Mouse (Mus musculus): Measurements from ENCODE around the gene Rps27rt. TPM values are rescaled to one million over a fixed set of nuclear protein-coding genes. Genes with fewer than 3 reads are reported as not detected.
"Not testable (repeated sequence)": the region's sequence is repeated elsewhere in the genome, so short reads cannot be mapped to it uniquely, and the experiment has no call there.

Rps27rt gene
- polyA plus RNA-seq, 1 experiment from 2014 or later = 297 TPM

DNA sequence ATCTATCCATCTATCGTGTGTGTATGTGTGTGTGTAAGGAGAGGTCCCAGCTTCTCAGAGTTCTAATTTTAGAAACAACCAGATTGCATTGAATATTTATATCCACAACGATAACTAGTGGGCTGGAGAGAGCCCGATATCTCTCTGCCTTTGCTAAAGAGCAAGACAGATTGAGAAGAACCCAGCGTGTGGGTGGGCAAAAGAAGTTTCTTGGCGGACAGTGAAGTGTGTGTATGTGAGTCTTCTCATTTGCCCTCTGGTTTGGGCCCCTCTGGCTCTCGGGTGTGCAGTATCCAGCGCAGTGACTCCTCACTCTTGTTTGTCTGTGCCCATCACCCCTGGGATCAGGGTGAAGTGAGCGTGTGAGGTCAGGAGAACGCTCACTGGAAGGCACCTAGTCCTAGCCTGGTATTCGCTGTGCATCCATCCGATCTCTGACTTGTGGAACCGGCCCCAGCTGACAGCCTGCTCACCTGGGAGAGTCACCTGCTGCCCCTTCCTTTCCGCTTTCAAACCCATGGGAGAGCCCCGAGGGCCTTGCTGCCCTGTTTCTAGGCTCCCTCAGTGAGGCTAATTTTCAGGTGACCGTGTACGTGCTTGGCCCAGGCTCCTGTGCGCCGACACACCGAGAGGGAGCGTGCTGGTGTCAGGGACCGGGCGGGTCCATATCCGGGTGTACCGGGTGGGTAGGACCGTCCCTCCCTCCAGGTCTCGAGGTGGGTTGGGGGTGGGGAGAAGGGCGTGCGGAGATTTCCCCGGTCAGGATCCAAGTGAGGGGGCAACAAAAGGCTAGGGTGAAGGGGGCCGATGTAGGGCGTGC is 4.9 kb downstream of the Rps27rt start:
- peak; percentile 20 for ATAC-seq (replicated peaks; ENCODE audit: insufficient number of reproducible peaks, low FRiP score, low TSS enrichment)
- peak overlapping the region; percentile 79 for H3K27ac ChIP-seq (ENCODE audit: low read depth, low read length)
- no peaks in the 10 kb centered on the region for H3K9me3 ChIP-seq (replicated peaks; ENCODE audit: control insufficient read depth, low read length)
- H3K9ac ChIP-seq (ENCODE audit: low read depth, low read length) = peak overlapping the region; percentile 85
- H3K27me3 ChIP-seq (ENCODE audit: control insufficient read depth, insufficient read depth, low read length) = peaks cover 7% of the 10 kb centered on the region; the same call in 1 of the 2 replicates
- H3K36me3 ChIP-seq (ENCODE audit: control insufficient read depth, insufficient read depth, low read length) = no peaks in the 10 kb centered on the region
- peak overlapping the region; percentile 80 for H3K4me3 ChIP-seq (ENCODE audit: low read depth, low read length)
- H3K4me1 ChIP-seq (ENCODE audit: control insufficient read depth, insufficient read depth, low read length) = peaks cover 11% of the 10 kb centered on the region
- peak overlapping the region; percentile 94 for H3K4me2 ChIP-seq
- WGBS (ENCODE audit: insufficient replicate concordance) = 4% methylated on average over 31 of the region's 31 CpGs

- H3K4me2 ChIP-seq; H3K9me3 ChIP-seq (replicated peaks; ENCODE audit: control insufficient read depth, low read length); H3K4me1 ChIP-seq (ENCODE audit: control insufficient read depth, insufficient read depth, low read length); H3K9ac ChIP-seq (ENCODE audit: low read depth, low read length); H3K4me3 ChIP-seq (ENCODE audit: low read depth, low read length); H3K27ac ChIP-seq (ENCODE audit: low read depth, low read length); H3K36me3 ChIP-seq (ENCODE audit: control insufficient read depth, insufficient read depth, low read length); ATAC-seq (replicated peaks; ENCODE audit: insufficient number of reproducible peaks, low FRiP score, low TSS enrichment); H3K27me3 ChIP-seq (ENCODE audit: control insufficient read depth, insufficient read depth, low read length): not testable (repeated sequence)
- 82% methylated on average over 7 of the region's 7 CpGs for WGBS (ENCODE audit: insufficient replicate concordance)
Measured at GRCm38 (mm10) chr9:114966286-114966685, 16.3 kb downstream of the Rps27rt start.

DNA sequence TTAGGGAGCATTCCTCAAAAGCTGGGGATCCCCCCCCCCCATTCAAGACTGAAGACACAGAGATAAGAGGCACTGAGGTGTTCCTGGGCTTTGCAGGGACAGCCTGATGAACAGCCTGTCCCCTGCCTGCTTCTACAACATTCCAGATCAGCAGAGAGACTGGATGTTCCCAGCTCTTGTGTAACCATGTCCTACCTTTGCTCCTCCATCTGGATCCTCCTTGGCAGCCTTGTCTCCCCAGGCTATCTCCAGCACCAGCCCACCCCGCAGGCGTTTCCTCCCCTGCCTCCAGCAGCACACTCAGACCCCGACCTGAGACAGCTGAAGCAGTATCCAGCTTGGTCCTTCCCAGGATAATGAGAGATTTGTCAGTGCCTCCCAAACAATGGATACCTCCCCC is 18.4 kb downstream of the Rps27rt start:
- Histone ChIP-seq H3K4me1 (ENCODE audit: control insufficient read depth, insufficient read depth, low read length) (no peaks in the 10 kb centered on the region), H3K9me3 (replicated peaks; ENCODE audit: control insufficient read depth, low read length) (no peaks in the 10 kb centered on the region), H3K27me3 (ENCODE audit: control insufficient read depth, insufficient read depth, low read length) (no peaks in the 10 kb centered on the region), H3K4me2 (no peak overlapping the region), H3K36me3 (ENCODE audit: control insufficient read depth, insufficient read depth, low read length) (no peaks in the 10 kb centered on the region), H3K27ac (ENCODE audit: low read depth, low read length) (no peak overlapping the region), H3K9ac (ENCODE audit: low read depth, low read length) (no peak overlapping the region), H3K4me3 (ENCODE audit: low read depth, low read length) (no peak overlapping the region)
- WGBS (ENCODE audit: insufficient replicate concordance) = 40% methylated on average over 3 of the region's 3 CpGs
- no peak for ATAC-seq (replicated peaks; ENCODE audit: insufficient number of reproducible peaks, low FRiP score, low TSS enrichment)

DNA sequence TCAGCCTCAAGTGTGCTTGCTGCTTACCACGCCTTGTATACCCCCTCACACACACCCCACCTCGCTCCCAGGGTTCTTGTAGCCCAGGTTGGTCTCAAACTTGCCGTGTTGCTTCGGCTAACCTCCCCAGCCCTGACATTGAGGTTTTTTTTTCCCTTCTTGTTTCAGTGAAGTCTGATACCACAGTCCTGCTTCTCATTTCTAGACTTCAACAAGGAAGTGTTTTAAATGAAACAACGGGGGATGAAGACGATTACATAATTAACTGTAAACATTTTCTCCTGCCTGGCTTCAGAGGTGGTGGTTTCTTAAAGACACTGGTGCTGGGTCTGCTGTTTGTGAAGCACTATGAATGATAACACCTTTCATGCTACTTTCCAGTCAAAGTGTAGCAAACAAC is 21.7 kb downstream of the Rps27rt start:
- 77% methylated on average over 6 of the region's 6 CpGs for WGBS (ENCODE audit: insufficient replicate concordance)
- ATAC-seq (replicated peaks; ENCODE audit: insufficient number of reproducible peaks, low FRiP score, low TSS enrichment) = no peak
- H3K9me3 ChIP-seq (replicated peaks; ENCODE audit: control insufficient read depth, low read length) = no peaks in the 10 kb centered on the region

DNA sequence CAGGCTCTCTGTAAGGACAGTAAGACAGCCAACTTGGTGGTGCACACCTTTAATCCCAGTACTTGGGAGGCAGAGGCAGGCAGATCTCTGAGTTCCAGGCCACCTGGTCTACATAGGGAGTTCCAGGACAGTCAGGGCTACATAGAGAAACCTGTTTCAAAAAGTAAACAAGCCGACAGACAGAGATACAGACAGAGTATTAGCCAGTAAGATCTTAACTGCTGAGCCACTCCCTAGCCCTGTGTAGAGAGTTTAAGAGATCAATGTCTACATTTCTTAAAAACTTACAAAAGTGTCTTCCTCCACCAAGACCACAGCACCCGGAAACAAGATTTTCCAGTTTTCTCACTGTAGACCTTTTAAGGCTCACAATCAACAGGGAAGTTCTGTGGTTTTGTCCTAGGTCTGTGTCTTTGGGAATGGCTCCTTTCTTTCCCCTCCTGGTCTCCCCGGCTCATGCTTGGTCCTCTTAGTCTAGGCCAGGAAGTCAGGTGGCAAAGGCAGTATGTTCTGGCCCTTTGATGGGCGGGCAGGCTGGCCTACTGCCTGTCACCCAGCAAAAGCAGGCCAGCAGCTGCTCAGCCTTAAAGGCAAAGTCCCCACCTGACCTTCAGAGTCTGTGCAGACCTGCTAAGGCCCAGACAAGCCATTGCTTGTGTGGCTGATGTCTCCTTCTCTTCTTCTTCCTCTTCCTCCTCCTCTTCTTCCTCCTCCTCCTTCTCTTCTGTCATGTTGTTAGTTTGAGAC is 22.3 kb downstream of the Rps27rt start:
- no peak for ATAC-seq (replicated peaks; ENCODE audit: insufficient number of reproducible peaks, low FRiP score, low TSS enrichment)
- Histone ChIP-seq H3K36me3 (ENCODE audit: control insufficient read depth, insufficient read depth, low read length) (no peaks in the 10 kb centered on the region), H3K4me1 (ENCODE audit: control insufficient read depth, insufficient read depth, low read length) (no peaks in the 10 kb centered on the region), H3K4me2 (no peak overlapping the region), H3K9ac (ENCODE audit: low read depth, low read length) (no peak overlapping the region), H3K27me3 (ENCODE audit: control insufficient read depth, insufficient read depth, low read length) (no peaks in the 10 kb centered on the region), H3K9me3 (replicated peaks; ENCODE audit: control insufficient read depth, low read length) (no peaks in the 10 kb centered on the region), H3K27ac (ENCODE audit: low read depth, low read length) (no peak overlapping the region), H3K4me3 (ENCODE audit: low read depth, low read length) (no peak overlapping the region)
- 66% methylated on average over 4 of the region's 4 CpGs for WGBS (ENCODE audit: insufficient replicate concordance)

More for the DNA sequence above, 21.7 kb downstream of the Rps27rt start:
- H3K27ac ChIP-seq (ENCODE audit: low read depth, low read length) = no peak overlapping the region
- H3K9ac ChIP-seq (ENCODE audit: low read depth, low read length) = no peak overlapping the region
- H3K27me3 ChIP-seq (ENCODE audit: control insufficient read depth, insufficient read depth, low read length) = no peaks in the 10 kb centered on the region
- H3K36me3 ChIP-seq (ENCODE audit: control insufficient read depth, insufficient read depth, low read length) = no peaks in the 10 kb centered on the region
- no peak overlapping the region for H3K4me3 ChIP-seq (ENCODE audit: low read depth, low read length)
- H3K4me1 ChIP-seq (ENCODE audit: control insufficient read depth, insufficient read depth, low read length) = no peaks in the 10 kb centered on the region
- H3K4me2 ChIP-seq = no peak overlapping the region

- H3K9me3 ChIP-seq (replicated peaks; ENCODE audit: control insufficient read depth, low read length) = no peaks in the 10 kb centered on the region
- ATAC-seq (replicated peaks; ENCODE audit: insufficient number of reproducible peaks, low FRiP score, low TSS enrichment) = peak; percentile 42; the same call in 1 of the 2 replicates
Measured at GRCm38 (mm10) chr9:114956945-114957344, 25.6 kb downstream of the Rps27rt start.

DNA sequence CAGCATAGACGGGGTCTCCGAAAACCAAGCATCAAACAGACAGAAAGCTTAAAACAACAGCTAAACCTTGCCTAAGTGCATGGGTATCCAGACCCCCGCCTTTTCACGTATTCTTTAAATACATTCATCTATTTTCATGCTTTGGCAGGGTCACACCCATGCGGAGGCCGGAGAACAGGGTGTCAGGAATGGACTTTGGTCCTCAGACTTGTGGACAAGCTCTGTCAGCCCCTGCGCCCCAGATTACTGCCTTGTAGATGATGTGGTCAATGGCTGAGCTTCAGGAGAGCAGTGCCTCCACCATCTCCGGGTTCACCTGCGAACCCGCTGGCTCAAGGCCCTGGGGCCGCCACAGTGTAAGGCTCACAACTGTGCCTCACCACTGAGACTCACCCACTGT is 27.2 kb downstream of the Rps27rt start:
- Histone ChIP-seq H3K27ac (ENCODE audit: low read depth, low read length) (no peak overlapping the region), H3K4me1 (ENCODE audit: control insufficient read depth, insufficient read depth, low read length) (no peaks in the 10 kb centered on the region), H3K9me3 (replicated peaks; ENCODE audit: control insufficient read depth, low read length) (no peaks in the 10 kb centered on the region), H3K4me2 (no peak overlapping the region), H3K27me3 (ENCODE audit: control insufficient read depth, insufficient read depth, low read length) (no peaks in the 10 kb centered on the region), H3K4me3 (ENCODE audit: low read depth, low read length) (no peak overlapping the region), H3K9ac (ENCODE audit: low read depth, low read length) (no peak overlapping the region), H3K36me3 (ENCODE audit: control insufficient read depth, insufficient read depth, low read length) (no peaks in the 10 kb centered on the region)
- no peak for ATAC-seq (replicated peaks; ENCODE audit: insufficient number of reproducible peaks, low FRiP score, low TSS enrichment)
- 93% methylated on average over 11 of the region's 11 CpGs for WGBS (ENCODE audit: insufficient replicate concordance)

More at GRCm38 (mm10) chr9:114956945-114957344, 25.6 kb downstream of the Rps27rt start:
- no peak overlapping the region for H3K27ac ChIP-seq (ENCODE audit: low read depth, low read length)
- 41% methylated on average over 5 of the region's 5 CpGs for WGBS (ENCODE audit: insufficient replicate concordance)
- no peaks in the 10 kb centered on the region for H3K4me1 ChIP-seq (ENCODE audit: control insufficient read depth, insufficient read depth, low read length)
- no peaks in the 10 kb centered on the region for H3K27me3 ChIP-seq (ENCODE audit: control insufficient read depth, insufficient read depth, low read length)
- H3K4me3 ChIP-seq (ENCODE audit: low read depth, low read length) = no peak overlapping the region
- H3K36me3 ChIP-seq (ENCODE audit: control insufficient read depth, insufficient read depth, low read length) = no peaks in the 10 kb centered on the region
- no peak overlapping the region for H3K9ac ChIP-seq (ENCODE audit: low read depth, low read length)
- no peak overlapping the region for H3K4me2 ChIP-seq

- Histone ChIP-seq H3K4me1 (ENCODE audit: control insufficient read depth, insufficient read depth, low read length) (no peaks in the 10 kb centered on the region), H3K36me3 (ENCODE audit: control insufficient read depth, insufficient read depth, low read length) (no peaks in the 10 kb centered on the region), H3K4me2 (no peak overlapping the region), H3K27ac (ENCODE audit: low read depth, low read length) (no peak overlapping the region), H3K4me3 (ENCODE audit: low read depth, low read length) (no peak overlapping the region), H3K9ac (ENCODE audit: low read depth, low read length) (no peak overlapping the region), H3K27me3 (ENCODE audit: control insufficient read depth, insufficient read depth, low read length) (no peaks in the 10 kb centered on the region), H3K9me3 (replicated peaks; ENCODE audit: control insufficient read depth, low read length) (no peaks in the 10 kb centered on the region)
- WGBS (ENCODE audit: insufficient replicate concordance) = 14% methylated on average over 1 of the region's 1 CpGs
- ATAC-seq (replicated peaks; ENCODE audit: insufficient number of reproducible peaks, low FRiP score, low TSS enrichment) = no peak
Measured at GRCm38 (mm10) chr9:114952866-114953265, 29.7 kb downstream of the Rps27rt start.

All from heart, embryonic 11.5 days (tissue).